Mouse (Mus musculus): Measurements from ENCODE around the gene Tktl2.

Tktl2 gene

GRCm38 (mm10) chr8:66511537-66511936, at the start of gene Tktl2:
Tktl2 (plus strand) TSS chr8:66511756.
- no peak for DNase-seq

- no peak for DNase-seq
Observed at GRCm38 (mm10) chr8:66469821-66470220, 41.7 kb upstream of the Tktl2 start.

GRCm38 (mm10) chr8:66476880-66477279, 34.7 kb upstream of the Tktl2 start:
- DNase-seq: peak; percentile 49

GRCm38 (mm10) chr8:66486084-66486763, 25.3 kb upstream of the Tktl2 start, which contains the start of gene Tma16:
Tma16 (minus strand) TSS chr8:66486530.
- peak; percentile 97 for DNase-seq

GRCm38 (mm10) chr8:66488556-66488955, 23.0 kb upstream of the Tktl2 start:
- DNase-seq: no peak

- no peak for DNase-seq
Observed at GRCm38 (mm10) chr8:66490624-66491023, 20.9 kb upstream of the Tktl2 start.

GRCm38 (mm10) chr8:66494496-66494895, 17.1 kb upstream of the Tktl2 start:
- DNase-seq: peak; percentile 96

GRCm38 (mm10) chr8:66495726-66496125, 15.8 kb upstream of the Tktl2 start:
- DNase-seq: peak; percentile 89

- no peak for DNase-seq
Observed at GRCm38 (mm10) chr8:66496998-66497577, 14.5 kb upstream of the Tktl2 start.

GRCm38 (mm10) chr8:66503381-66503780, 8.2 kb upstream of the Tktl2 start:
- DNase-seq: no peak

- no peak for DNase-seq
Observed at GRCm38 (mm10) chr8:66519149-66519548, 7.6 kb downstream of the Tktl2 start.

- no peak for DNase-seq
Observed at GRCm38 (mm10) chr8:66520576-66520975, 9.0 kb downstream of the Tktl2 start.

GRCm38 (mm10) chr8:66550092-66550491, 38.5 kb downstream of the Tktl2 start:
- no peak for DNase-seq
